ENCODE assay signal across 17 mouse cellular contexts in the genomic region with DNA sequence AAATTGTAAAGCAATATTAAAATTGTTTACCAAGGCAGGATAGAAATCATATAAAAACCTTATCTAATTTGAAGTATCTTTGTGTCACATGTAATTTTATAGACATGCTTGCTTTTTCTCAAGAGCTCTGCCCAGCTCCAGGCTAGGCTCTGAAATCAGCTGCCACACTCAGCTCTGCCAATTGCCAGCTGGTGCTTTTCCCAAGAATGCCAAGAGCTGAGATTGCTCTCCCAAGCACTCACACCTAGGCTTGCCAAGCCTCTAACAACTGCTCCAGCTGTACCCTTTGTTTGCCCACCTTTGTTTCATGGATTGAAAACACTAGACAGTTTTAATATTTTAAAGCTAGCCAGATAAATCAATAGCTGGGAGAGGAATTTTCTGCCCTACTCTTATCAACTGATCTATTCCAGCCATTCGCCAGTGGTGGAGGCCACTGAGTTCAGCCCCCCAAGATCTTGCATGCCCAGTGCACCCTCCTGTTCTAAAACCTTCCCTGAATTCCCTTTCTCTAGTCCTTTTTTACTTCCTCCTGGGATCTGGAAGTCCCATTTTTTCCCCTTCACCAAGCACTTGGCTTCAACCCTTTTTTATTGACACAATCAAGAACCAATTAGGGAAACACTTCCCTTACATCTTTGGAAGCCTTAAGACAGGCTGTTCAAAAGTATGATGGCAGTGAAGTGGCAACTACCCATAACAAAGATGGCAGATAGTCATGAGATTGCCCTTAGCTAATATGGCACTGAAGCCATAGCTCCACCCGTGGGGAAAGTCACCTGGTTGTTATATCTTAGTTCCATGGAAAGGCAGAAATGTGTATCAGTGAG.
DNase-seq lines count a peak whose midpoint lies in the region; ATAC-seq lines count a peak whose summit lies in the region.
"Had no signal": no experiment of that assay in that cellular context is flagged by ENCODE, and none has a peak within 500 bp of the region (broad histone marks: within the 10 kb centered on the region; RNA-seq: fewer than 3 reads in every experiment).

No protein-coding gene starts in this region.

- H3K9me3 ChIP-seq in forebrain, embryonic 15.5 days = no peaks in the 10 kb centered on the region
- no peaks in the 10 kb centered on the region for H3K9me3 ChIP-seq in forebrain, embryonic 11.5 days (ENCODE audit: control insufficient read depth, low read length)
- no peaks in the 10 kb centered on the region for H3K9me3 ChIP-seq in hindbrain, embryonic 16.5 days (ENCODE audit: control insufficient read depth, low read length)
- H3K9me3 ChIP-seq: heart, embryonic 15.5 days; limb, embryonic 13.5 days had no signal

- ATAC-seq in forebrain, embryonic 15.5 days (replicated peaks) = peak; percentile 95
- ATAC-seq in forebrain, embryonic 11.5 days (replicated peaks; ENCODE audit: low FRiP score) = no peak
- ATAC-seq in hindbrain, embryonic 16.5 days = peak; percentile 82
- ATAC-seq: intestine, postnatal 0 days; liver, postnatal 0 days had no signal

- intact Hi-C loops in left cerebral cortex, postnatal 14 days (cut with DNase I) = no loop called here

- H3K27ac ChIP-seq in forebrain, embryonic 15.5 days (replicated peaks) = peak overlapping the region; percentile 23; the same call in 1 of the 2 replicates
- no peak overlapping the region for H3K27ac ChIP-seq in forebrain, embryonic 11.5 days (ENCODE audit: low read depth, low read length)
- H3K27ac ChIP-seq in hindbrain, embryonic 16.5 days (ENCODE audit: low read depth, low read length) = peak overlapping the region; percentile 17; the same call in 1 of the 2 replicates
- H3K27ac ChIP-seq: heart, embryonic 15.5 days; limb, embryonic 13.5 days; macrophage had no signal

- H3K4me1 ChIP-seq in forebrain, embryonic 15.5 days = no peaks in the 10 kb centered on the region; the same call in 1 of the 2 replicates
- H3K4me1 ChIP-seq in forebrain, embryonic 11.5 days (replicated peaks; ENCODE audit: control insufficient read depth, insufficient read depth, low read length) = no peaks in the 10 kb centered on the region
- no peaks in the 10 kb centered on the region for H3K4me1 ChIP-seq in hindbrain, embryonic 16.5 days (ENCODE audit: control insufficient read depth, insufficient read depth, low read depth, low read length)
- H3K4me1 ChIP-seq: heart, embryonic 15.5 days; limb, embryonic 13.5 days had no signal

- H3K36me3 ChIP-seq in forebrain, embryonic 15.5 days = no peaks in the 10 kb centered on the region
- no peaks in the 10 kb centered on the region for H3K36me3 ChIP-seq in forebrain, embryonic 11.5 days (ENCODE audit: control insufficient read depth, insufficient read depth, low read length)
- no peaks in the 10 kb centered on the region for H3K36me3 ChIP-seq in hindbrain, embryonic 16.5 days (ENCODE audit: control insufficient read depth, insufficient read depth, low read length)
- H3K36me3 ChIP-seq: G1E; heart, embryonic 15.5 days; limb, embryonic 13.5 days had no signal

- H3K9ac ChIP-seq in forebrain, embryonic 15.5 days (replicated peaks) = no peak overlapping the region
- no peak overlapping the region for H3K9ac ChIP-seq in forebrain, embryonic 11.5 days (ENCODE audit: low read length)
- no peak overlapping the region for H3K9ac ChIP-seq in hindbrain, embryonic 16.5 days (ENCODE audit: low read depth, low read length)
- H3K9ac ChIP-seq: heart, embryonic 15.5 days; limb, embryonic 13.5 days; liver, postnatal 0 days had no signal

- DNase-seq in forebrain, embryonic 11.5 days (ENCODE audit: low spot score) = no peak
- DNase-seq in left cerebral cortex, postnatal 14 days (ENCODE audit: low spot score in 2 of 2) = peak; percentile 6 to 9
- no peak for DNase-seq in left cerebral cortex, adult 18-20 months (ENCODE audit: low spot score in 2 of 2)
- DNase-seq in brain, adult 2 months (ENCODE audit: low read depth, low spot score) = peak; percentile 50
- DNase-seq in kidney, postnatal 14 days = no peak
- DNase-seq: cerebellum, adult 18-20 months; gastrocnemius, postnatal 10 days; liver, postnatal 0 days; thymus, adult 2 months had no signal

- no peak overlapping the region for H3K4me2 ChIP-seq in forebrain, embryonic 15.5 days (replicated peaks)
- no peak overlapping the region for H3K4me2 ChIP-seq in forebrain, embryonic 11.5 days (ENCODE audit: low read depth, low read length, severe bottlenecking)
- H3K4me2 ChIP-seq in hindbrain, embryonic 16.5 days (ENCODE audit: low read length) = no peak overlapping the region
- H3K4me2 ChIP-seq: heart, embryonic 15.5 days; limb, embryonic 13.5 days had no signal

- WGBS in forebrain, embryonic 15.5 days = 69% methylated on average over 2 of the region's 2 CpGs
- 79% methylated on average over 2 of the region's 2 CpGs for WGBS in forebrain, embryonic 11.5 days
- 84% methylated on average over 2 of the region's 2 CpGs for WGBS in hindbrain, embryonic 16.5 days

- no peaks in the 10 kb centered on the region for H3K27me3 ChIP-seq in forebrain, embryonic 15.5 days
- no peaks in the 10 kb centered on the region for H3K27me3 ChIP-seq in forebrain, embryonic 11.5 days (ENCODE audit: control insufficient read depth, insufficient read depth, low read length)
- H3K27me3 ChIP-seq in hindbrain, embryonic 16.5 days (replicated peaks; ENCODE audit: control insufficient read depth, insufficient read depth, low read length) = no peaks in the 10 kb centered on the region
- H3K27me3 ChIP-seq: heart, embryonic 15.5 days; limb, embryonic 13.5 days had no signal

- no peak overlapping the region for H3K4me3 ChIP-seq in forebrain, embryonic 15.5 days
- no peak overlapping the region for H3K4me3 ChIP-seq in forebrain, embryonic 11.5 days (ENCODE audit: low read depth, low read length)
- no peak overlapping the region for H3K4me3 ChIP-seq in hindbrain, embryonic 16.5 days (ENCODE audit: low read length)
- H3K4me3 ChIP-seq: heart, embryonic 15.5 days; limb, embryonic 13.5 days; myocyte had no signal

Comparison
In these comparisons a context has a peak if more than half of its experiments do, and no peak if none do; other contexts are left out.
1. DNase-seq: peak in left cerebral cortex, postnatal 14 days (2 of 2) and brain, adult 2 months (single experiment); none in forebrain, embryonic 11.5 days (single experiment), left cerebral cortex, adult 18-20 months (0 of 2) and kidney, postnatal 14 days (single experiment).